In genomic region chr5:134747947-134748618, GRCm38 (mm10) we compare ENCODE assay signal across 7 mouse cellular contexts. TPM values are rescaled to one million over a fixed set of nuclear protein-coding genes. Genes with fewer than 3 reads are reported as not detected.
DNase-seq lines count a peak whose midpoint lies in the region; ATAC-seq and TF ChIP-seq lines count a peak whose summit lies in the region.

No protein-coding gene starts in this region.

- H3K27ac ChIP-seq in forebrain, embryonic 16.5 days (ENCODE audit: low read length) = peak overlapping the region; percentile 39
- H3K27ac ChIP-seq in layer of hippocampus, adult 2 months = peak overlapping the region; percentile 78
- peak overlapping the region; percentile 90 for H3K27ac ChIP-seq in lung, embryonic 15.5 days

- TF ChIP-seq CTCF in layer of hippocampus, adult 2 months (conservative IDR thresholded peaks at IDR 0.05) = peak; percentile 96

- H3K4me3 ChIP-seq in forebrain, embryonic 16.5 days (replicated peaks; ENCODE audit: low read length) = no peak overlapping the region; the same call in 1 of the 2 replicates
- H3K4me3 ChIP-seq in layer of hippocampus, adult 2 months = no peak overlapping the region
- peak overlapping the region; percentile 58 for H3K4me3 ChIP-seq in lung, embryonic 15.5 days

- no peaks in the 10 kb centered on the region for H3K36me3 ChIP-seq in forebrain, embryonic 16.5 days (ENCODE audit: control insufficient read depth, insufficient read depth)
- no peaks in the 10 kb centered on the region for H3K36me3 ChIP-seq in lung, embryonic 15.5 days

- no peaks in the 10 kb centered on the region for H3K9me3 ChIP-seq in forebrain, embryonic 16.5 days (ENCODE audit: control insufficient read depth, low read length)
- H3K9me3 ChIP-seq in lung, embryonic 15.5 days = no peaks in the 10 kb centered on the region

- WGBS in forebrain, embryonic 16.5 days = 47% methylated on average over 6 of the region's 6 CpGs
- WGBS in lung, embryonic 15.5 days = 38% methylated on average over 6 of the region's 6 CpGs

- ATAC-seq in forebrain, embryonic 16.5 days = peak; percentile 12
- ATAC-seq in hematopoietic stem cell, adult 5-6 weeks (replicated peaks in 1 of 2; ENCODE audit: insufficient read depth in 1 of 2, low FRiP score in 2 of 2, low TSS enrichment in 1 of 2, low read depth in 1 of 2, poor library complexity in 2 of 2, severe bottlenecking in 2 of 2) = peak; percentile 55 to 57
- peak; percentile 33 for ATAC-seq in lung, embryonic 15.5 days (ENCODE audit: borderline replicate concordance, extremely low read depth, low FRiP score, low TSS enrichment)

- no peaks in the 10 kb centered on the region for H3K27me3 ChIP-seq in forebrain, embryonic 16.5 days (replicated peaks; ENCODE audit: control insufficient read depth, insufficient read depth, low read length)
- no peaks in the 10 kb centered on the region for H3K27me3 ChIP-seq in lung, embryonic 15.5 days

- H3K9ac ChIP-seq in forebrain, embryonic 16.5 days (replicated peaks; ENCODE audit: low read depth, low read length) = peak overlapping the region; percentile 67; the same call in 1 of the 2 replicates
- 0 out of 2 replicates have a peak overlapping the region, but pooled peaks have one; percentile 0 for H3K9ac ChIP-seq in lung, embryonic 15.5 days

- peak; percentile 13 for DNase-seq in T-cell, adult 2 months (ENCODE audit: low spot score)
- peak; percentile 56 to 79 for DNase-seq in cerebellum, adult 18-20 months
- DNase-seq in layer of hippocampus, adult 2 months (ENCODE audit: low spot score in 2 of 2) = peak; percentile 61 to 66
- DNase-seq in retina, postnatal 7 days (ENCODE audit: low read depth, low spot score) = peak; percentile 57

- H3K4me2 ChIP-seq in forebrain, embryonic 16.5 days (ENCODE audit: low read length) = peak overlapping the region; percentile 87
- peak overlapping the region; percentile 75 for H3K4me2 ChIP-seq in lung, embryonic 15.5 days

- peaks cover 14% of the 10 kb centered on the region for H3K4me1 ChIP-seq in forebrain, embryonic 16.5 days (replicated peaks; ENCODE audit: control insufficient read depth, insufficient read depth, low read length)
- H3K4me1 ChIP-seq in lung, embryonic 15.5 days = peaks cover 31% of the 10 kb centered on the region

RNA-seq across cellular contexts. Expression of gene Eln, which starts 1.0 kb away (rescaled TPM):
- 8.3 and 10.9 TPM in 2 replicates for polyA plus RNA-seq in forebrain, embryonic 16.5 days (2015; fragmentation: Nextera tagmentation; extraction: Ambion mirVana)
- total RNA-seq in hematopoietic stem cell, adult 5-6 weeks (2017) = not detected in 2 replicates
- 10 to 100 TPM in 1 of 2 experiments, 1 to 10 TPM in 1; 9.0 to 12.0 TPM for total RNA-seq in layer of hippocampus, adult 2 months (2021)
- 534 and 579 TPM in 2 replicates for polyA plus RNA-seq in lung, embryonic 15.5 days (2015; fragmentation: Nextera tagmentation; extraction: Ambion mirVana)

RNA-seq across cellular contexts. Expression of gene Limk1, which starts 59.7 kb away (rescaled TPM):
- polyA plus RNA-seq in forebrain, embryonic 16.5 days (2015; fragmentation: Nextera tagmentation; extraction: Ambion mirVana) = 15.2 and 19.0 TPM in 2 replicates
- 15.9 and 19.9 TPM in 2 replicates for total RNA-seq in hematopoietic stem cell, adult 5-6 weeks (2017)
- total RNA-seq in layer of hippocampus, adult 2 months (2021) = 10 to 100 TPM; 39.9 to 40.5 TPM
- polyA plus RNA-seq in lung, embryonic 15.5 days (2015; fragmentation: Nextera tagmentation; extraction: Ambion mirVana) = 7.1 and 8.2 TPM in 2 replicates

Comparison
In these comparisons a context has a peak if more than half of its experiments do, and no peak if none do; other contexts are left out.
1. DNase-seq: peak in every context shown above with its lines; median percentile 68 in cerebellum, adult 18-20 months; 64 in layer of hippocampus, adult 2 months; 57 in retina, postnatal 7 days; 13 in T-cell, adult 2 months.
2. H3K27ac ChIP-seq: peak in every context shown above with its lines; median percentile 90 in lung, embryonic 15.5 days; 78 in layer of hippocampus, adult 2 months; 39 in forebrain, embryonic 16.5 days.
3. RNA of gene Eln, which starts 1.0 kb away (total RNA-seq): 9.0 to 12.0 TPM in layer of hippocampus, adult 2 months; not detected in hematopoietic stem cell, adult 5-6 weeks; every median in the first group is over 10 times any median in the second.
4. Peak in every context shown above with its lines, with median percentiles within 50 percentile points of each other: ATAC-seq.